Mouse (Mus musculus): ENCODE data around the gene Ms4a18.
"Not testable (repeated sequence)": the region's sequence is repeated elsewhere in the genome, so short reads cannot be mapped to it uniquely, and the experiment has no call there.

Ms4a18 gene

DNA sequence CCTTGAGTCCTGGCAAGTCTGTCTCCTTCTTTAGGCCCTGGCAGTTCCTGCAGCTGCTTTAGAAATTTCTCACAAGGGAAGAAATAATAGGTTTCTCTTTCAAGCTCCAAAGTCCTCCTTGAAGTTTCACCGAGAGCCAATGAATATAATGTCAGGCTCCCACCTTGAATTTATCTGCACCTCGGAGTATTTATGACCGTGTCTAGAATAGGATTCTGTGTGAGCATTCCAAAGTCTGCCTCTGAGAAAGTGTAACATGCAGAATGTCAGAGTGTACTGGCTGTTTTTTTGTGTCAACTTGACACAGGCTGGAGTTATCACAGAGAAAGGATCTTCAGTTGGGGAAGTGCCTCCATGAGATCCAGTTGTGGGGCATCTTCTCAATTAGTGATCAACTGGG, at the start of gene Ms4a18:
TSS of gene Ms4a18 (minus strand) at position 141 of the 400 bp plus-strand sequence.
- DNase-seq (ENCODE audit: low read depth, low spot score) = no peak

DNA sequence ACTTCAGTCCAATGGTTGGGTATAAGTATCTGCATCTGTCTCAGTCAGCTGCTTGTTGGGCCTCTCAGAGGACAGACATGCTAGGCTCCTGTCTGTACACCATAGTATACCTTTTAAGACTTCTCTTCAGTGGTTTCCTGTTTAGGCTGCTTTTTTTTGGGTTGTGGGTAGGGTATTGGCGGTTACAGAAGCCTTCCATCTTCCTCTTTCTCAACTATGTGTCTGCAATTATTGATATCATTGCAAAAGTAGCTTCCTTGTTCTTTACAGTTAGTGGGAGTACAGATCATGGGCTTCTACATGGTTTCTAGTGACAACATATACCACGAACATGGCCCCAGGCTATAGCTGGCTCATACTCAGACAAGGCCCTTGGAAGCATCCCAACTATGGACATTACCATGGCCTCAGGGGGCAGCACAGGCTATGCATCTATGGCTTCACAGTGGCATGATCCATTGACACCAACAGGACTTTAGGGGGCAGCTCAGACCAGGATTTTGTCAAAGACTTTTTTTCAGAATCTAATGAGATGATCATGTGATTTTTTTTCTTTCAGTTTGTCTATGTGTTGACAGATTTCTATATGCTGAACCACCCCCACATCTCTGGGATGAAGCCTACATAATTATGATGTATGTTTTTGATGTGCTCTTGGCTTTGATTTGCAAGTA, 47.5 kb upstream of the Ms4a18 start:
- DNase-seq (ENCODE audit: low read depth, low spot score) = no peak

DNA sequence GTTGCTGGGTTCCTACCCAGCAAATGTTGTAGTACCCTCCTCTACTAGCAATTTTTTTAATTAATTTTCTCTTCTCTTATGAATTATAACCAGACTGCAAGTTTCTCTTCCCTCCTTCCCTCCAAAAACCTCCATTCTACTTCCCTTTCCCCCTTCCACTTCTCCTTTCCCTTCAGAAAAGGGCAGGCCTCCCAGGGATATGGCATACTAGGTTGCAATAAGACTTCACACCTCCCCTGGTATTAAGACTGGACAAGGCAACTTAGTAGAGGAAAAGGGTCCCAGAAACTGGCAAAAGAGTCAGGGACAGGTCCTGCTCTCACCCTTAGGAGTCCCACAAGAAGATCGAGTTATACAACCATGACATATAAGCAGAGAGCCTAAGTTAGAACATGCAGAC, 43.1 kb upstream of the Ms4a18 start:
- DNase-seq (ENCODE audit: low read depth, low spot score) = no peak

DNA sequence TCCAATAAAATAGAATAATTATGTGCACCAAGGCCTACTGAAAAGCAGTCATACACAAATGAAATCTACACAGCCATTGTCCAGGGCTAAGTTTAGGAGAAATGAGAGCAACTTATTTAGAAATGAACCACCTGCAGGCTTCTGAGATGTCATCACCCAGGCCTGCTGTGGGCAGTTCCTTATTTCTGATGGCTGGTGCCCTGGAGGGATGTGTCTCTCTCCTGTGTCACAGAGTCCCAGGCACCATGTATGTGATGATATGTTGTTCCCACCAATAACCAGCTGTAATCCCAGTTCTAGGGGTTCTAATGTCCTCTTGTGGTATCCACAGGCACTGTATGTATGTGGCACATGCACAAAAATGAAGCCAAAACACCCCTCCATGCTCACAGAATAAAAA, 42.1 kb upstream of the Ms4a18 start:
- no peak for DNase-seq (ENCODE audit: low read depth, low spot score)

DNA sequence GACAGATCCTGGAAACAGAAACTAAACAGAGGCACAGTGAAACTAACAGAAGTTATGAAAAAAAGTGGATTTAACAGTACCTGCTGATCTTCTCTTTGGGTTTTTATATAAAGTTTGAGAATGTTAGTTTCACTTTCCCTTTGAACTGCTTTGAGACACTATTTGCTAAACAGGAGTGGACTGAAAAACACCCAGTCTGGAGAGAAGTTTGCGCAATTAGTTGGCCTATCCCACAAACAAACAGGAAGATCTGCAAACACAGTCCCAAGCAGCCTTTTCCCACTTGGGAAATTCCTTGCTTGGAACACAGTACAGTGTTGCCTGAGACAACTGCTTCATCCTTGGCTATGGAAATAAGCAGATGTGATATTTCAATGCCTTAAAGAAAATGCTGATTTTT, 37.9 kb upstream of the Ms4a18 start:
- DNase-seq (ENCODE audit: low read depth, low spot score) = not testable (repeated sequence)

DNA sequence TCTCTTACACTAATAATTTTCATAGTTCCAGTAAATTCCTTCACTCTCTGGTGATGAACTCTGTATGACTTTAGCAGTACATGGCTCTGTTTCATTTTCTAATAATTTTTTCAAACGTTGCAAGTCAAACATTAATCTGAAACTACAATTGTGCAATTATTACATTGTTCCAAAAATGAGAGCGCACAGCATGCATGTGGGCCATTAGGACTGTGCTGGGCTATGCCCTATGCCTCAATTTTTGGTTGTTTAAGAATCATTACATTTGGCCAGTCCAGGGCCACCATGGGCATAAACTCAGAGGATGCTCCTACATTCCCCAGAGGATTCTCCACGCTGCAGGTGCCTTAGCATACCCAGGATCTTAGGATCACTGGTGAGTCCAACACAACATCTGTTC, 35.4 kb upstream of the Ms4a18 start:
- no peak for DNase-seq (ENCODE audit: low read depth, low spot score)

DNA sequence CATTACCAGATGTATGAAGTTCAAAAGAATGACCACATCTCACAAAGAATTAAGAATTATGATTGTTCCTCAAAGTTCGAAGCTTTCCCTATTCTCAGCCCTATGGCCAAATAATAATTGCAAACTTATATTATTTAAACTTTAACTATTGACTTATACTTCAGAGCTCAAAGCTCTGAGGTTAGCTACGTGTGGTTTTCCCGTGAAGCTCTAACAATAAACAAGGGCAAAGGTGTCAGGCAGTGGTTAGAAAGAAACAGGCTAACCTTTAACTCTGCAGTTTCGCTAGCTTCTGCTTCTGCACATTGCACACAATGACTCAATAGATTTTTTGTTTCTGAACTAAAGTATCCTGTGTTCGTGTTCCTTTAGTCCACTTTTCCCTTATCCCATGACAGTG, 35.0 kb upstream of the Ms4a18 start:
- DNase-seq (ENCODE audit: low read depth, low spot score) = no peak

DNA sequence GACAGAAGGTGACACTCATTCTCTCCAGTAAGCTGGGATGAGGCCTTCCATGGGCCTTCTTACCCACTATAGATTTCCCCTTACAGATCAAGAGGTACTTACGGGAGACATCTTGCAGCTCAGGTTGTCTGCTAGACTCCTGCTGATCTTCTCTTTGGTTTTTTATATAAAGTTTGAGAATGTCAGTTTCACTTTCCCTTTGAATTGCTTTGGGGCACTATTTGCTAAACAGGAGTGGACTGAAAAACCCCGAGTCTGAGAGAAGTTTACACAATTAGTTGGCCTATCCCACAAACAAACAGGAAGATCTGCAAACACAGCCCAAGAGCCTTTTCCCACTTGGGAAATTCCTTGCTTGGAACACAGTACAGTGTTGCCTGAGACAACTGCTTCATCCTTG, 32.5 kb upstream of the Ms4a18 start:
- no peak for DNase-seq (ENCODE audit: low read depth, low spot score)

DNA sequence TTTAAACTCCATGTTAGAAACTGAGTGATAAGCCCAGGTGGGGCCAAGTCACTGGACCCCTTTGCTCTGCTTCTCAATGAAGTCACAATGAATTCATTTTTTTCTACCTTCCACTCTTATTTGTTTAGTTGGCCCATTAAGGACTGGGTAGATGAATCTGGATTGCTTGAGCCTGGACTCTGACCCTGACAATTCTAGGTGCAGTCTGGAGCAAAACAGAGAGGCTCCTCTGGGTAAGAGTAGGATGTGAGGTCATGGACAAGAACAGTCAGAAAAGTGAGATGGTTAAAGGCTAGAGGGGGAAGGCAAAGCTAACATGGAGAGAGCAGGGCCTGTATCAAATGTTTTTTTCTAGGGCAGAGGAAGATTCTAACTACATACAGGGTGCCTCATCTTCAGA, 31.6 kb upstream of the Ms4a18 start:
- DNase-seq (ENCODE audit: low read depth, low spot score) = no peak

DNA sequence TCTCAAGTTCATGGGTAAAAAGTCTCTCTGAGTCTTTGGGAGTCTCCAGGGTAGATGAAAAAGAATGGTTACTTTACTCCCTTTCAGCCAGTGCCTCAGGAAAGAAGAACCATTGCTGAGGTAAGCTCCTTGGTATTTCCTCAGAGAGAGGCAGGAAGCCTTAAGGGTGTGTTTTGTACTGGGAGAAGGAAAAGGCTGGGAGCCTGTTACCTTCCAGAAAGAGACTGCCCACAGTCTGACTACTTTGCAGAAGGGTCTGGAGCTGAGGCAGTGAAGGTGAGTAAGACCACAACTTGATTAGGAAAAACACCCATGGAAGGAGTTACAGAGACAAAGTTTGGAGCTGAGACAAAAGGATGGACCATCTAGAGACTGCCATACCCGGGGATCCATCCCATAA, 30.7 kb upstream of the Ms4a18 start:
- no peak for DNase-seq (ENCODE audit: low read depth, low spot score)

DNA sequence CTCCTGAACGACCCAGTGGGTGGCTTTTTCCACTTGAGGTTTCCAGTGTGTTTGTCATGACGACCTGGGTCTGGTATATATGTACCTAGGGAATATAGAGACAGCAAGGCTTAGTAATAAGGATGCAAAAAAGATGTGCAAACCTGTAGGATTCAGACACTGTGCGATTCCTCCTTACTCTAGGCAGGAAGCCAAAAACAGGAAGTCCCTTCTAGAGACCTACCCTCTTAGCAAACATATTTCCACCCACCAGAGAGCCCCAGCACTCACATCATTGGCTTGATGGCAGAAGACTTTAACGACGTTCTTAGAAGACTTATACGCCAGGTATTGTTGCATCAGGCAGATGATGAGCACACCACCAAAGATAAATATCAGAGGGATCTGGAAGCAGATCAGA, 30.2 kb upstream of the Ms4a18 start:
- no peak for DNase-seq (ENCODE audit: low read depth, low spot score)

DNA sequence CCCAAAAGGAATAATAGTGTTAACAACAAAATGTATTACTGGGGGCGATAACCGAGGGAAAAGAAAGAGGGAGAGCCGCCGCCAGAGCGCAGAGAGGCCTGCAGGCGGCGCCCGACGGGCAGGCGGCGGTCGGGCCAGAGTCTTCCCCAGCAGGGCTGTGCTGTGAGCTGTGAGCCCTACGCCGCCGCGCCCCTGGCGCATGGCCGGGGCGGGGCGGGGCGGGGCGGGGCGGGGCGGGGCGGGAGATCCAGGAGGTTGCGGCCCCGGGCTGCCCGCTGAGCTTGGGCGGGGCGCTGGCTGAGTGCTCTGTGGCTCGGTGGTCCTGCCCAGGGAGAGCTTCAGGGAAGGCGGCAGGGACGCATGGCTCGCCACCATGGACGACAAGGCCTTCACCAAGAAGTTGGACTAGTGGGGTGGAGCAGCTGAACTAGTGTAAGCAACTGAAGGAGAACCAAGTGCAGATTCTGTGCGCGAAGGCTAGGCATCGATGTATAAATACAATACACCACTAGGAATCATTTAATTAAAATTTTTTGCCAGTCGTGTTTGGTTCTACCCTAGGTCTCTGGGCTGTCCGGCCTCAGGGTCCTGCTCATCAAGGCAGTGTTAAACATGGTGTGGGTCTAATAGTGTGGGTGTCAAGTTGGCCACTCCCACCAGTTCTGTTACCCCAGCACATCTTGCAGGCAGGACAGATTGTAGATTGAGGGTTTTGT, 27.3 kb upstream of the Ms4a18 start:
- peak; percentile 58 for DNase-seq (ENCODE audit: low read depth, low spot score)

DNA sequence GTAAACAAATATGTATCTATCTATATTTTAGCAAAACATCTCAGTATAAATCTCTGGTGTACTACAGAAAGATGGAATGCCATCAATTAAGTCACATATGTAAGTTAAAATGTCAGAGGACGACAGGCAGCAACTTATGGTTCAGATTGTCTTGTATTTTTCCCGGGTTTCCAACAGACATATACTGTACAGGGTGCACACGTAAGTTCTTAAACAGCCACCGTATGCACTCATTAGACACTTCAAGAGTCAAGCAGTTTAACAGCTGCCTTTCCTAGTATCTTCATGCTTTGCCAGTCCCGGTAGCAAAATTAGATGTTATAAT, 26.8 kb upstream of the Ms4a18 start:
- no peak for DNase-seq (ENCODE audit: low read depth, low spot score)

DNA sequence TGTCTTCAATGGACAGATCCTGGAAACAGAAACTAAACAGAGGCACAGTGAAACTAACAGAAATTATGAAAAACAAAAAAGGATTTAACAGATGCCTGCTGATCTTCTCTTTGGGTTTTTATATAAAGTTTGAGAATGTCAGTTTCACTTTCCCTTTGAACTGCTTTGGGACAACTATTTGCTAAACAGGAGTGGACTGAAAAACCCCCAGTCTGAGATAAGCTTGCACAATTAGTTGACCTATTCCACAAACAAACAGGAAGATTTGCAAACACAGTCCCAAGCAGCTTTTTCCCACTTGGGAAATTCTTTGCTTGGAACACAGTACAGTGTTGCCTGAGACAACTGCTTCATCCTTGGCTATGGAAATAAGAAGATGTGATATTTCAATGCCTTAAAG, 19.7 kb upstream of the Ms4a18 start:
- DNase-seq (ENCODE audit: low read depth, low spot score) = no peak

DNA sequence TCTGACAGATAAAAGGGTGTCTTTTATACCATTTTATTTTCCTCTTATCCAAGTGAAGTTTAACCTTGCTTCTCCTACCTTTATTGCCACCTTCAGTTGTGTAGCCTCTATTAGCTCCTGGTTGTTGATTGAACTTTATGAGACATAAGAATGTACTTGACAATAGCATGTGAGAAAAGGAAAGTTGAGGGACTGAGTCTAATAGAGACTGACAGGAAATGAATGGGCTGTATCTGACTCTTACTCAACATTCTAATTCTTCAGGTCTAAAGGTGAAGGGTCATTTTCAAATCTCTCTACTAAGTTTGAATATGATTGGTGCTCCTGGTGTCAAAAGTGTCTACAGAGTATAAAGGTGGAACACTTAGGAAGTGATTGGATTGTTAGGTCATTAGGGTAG, 4.6 kb upstream of the Ms4a18 start:
- no peak for DNase-seq (ENCODE audit: low read depth, low spot score)

DNA sequence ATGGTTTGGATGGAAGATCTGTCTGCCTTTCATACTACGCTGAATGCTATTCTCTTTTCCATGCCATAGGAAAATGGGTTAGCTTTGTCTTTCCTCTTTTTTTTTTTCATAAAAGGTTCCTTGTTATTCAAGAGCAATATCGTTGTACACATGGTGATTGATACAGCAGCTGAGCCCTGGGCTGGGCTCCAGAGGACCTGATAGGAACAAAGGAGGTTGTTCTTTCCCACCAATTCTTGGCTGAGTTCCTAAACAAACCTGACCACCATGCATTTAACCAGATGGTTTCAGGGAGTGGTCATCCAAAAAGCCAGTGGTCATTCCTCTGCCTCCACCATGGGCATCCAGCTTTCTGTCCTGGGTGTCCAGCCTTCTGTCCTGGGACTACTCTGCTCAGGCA, 580 bp downstream of the Ms4a18 start:
- no peak for DNase-seq (ENCODE audit: low read depth, low spot score)

DNA sequence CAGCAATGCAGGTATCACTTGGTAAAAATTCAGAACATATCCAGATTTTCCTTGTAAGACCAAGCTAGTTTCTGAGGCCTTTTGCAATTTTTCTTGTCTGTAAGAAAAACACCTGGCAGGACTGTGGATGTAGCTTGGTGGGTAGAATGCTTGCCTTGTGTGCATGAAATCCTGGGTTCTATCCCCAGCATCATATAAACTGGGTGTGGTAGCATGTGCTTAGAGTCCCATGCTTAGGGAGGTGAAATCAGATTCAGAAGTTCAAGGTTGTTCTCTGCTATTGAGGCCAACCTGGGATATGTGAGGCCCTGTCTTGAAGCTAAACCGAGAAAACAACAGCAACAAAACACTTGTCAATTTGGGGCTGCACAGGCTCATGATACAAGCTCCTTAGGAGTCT, 1.8 kb downstream of the Ms4a18 start:
- DNase-seq (ENCODE audit: low read depth, low spot score) = no peak

DNA sequence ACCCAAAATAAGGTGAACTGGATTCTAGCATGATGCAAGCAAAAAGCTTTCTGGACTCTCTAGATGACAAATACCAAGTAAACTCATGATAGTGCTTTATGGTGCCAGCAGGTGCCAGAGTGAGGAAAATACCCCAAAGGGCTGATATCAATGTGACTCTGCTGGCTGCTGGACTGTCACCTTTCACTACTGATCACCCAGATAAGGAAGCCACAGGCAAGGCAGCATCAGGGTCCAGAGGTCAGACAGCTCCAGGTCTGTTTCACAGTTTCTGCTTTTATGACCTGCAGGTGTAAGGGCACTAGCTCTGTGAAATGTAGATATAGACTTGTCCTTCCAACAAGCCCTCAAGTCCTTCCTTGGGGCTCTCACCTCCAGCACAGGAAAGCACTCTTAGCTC, 2.4 kb downstream of the Ms4a18 start:
- no peak for DNase-seq (ENCODE audit: low read depth, low spot score)

DNA sequence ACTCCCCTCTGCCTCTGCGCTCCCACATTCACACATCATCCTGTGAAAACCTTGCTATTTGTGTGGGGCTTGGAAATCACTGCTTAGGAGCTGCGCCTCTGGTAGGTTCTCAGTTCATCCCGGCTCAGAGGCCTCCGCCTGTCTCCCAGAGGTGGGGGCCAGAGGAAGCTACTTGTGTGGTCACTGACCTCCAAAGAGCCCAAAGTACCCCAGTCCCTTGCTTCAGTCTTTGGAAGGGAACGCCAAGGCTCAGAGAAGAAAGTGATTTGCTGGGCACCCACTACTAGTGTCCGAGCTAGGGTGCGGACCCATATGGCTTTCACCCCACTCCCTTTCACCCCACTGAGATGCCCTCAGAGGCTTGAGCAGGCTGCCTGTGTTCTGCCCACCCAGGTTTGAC, 24.7 kb downstream of the Ms4a18 start, which contains the start of gene Ms4a15:
TSS of gene Ms4a15 (minus strand) at position 101 of the 400 bp plus-strand sequence.
- DNase-seq (ENCODE audit: low read depth, low spot score) = no peak

DNA sequence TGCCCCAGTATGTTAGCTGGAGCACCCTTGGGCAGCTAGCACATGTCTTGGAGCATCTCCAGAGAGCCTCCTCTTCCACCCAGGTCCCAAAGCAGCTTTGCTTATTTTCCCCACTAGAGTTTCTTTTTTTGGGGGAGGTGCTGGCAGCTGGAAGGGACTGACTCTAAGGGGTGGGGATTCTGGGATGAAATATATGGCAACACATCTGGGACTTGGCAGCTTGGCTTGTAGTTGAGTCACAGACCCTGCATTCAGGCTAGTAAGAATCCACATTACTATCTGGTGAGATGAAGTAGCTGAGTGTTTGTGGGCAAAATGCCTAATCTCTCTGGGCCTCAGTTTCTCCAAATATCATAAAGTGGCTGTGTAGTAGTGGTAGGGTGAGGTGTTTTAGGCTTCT, 25.9 kb downstream of the Ms4a18 start:
- no peak for DNase-seq (ENCODE audit: low read depth, low spot score)

DNA sequence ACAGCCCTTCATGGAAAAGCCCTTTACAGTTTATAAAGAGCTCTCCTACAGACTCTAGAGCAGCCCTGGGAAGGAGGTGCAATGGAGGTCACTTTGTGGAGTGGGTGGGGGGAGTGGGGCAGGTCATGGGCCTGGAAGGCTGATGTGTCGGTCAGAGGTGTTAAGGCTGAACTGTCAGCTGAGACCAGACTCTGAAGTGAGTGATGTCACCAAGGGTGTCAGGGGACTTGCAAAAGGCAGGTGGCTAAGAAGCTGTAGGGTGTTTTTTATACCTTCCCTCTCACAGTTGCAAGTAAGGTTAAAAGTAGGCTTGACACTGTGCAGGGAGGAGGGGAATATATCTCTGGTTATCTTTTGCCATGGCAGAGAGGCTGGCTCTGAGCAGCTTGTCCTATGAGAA, 27.1 kb downstream of the Ms4a18 start:
- DNase-seq (ENCODE audit: low read depth, low spot score) = no peak

DNA sequence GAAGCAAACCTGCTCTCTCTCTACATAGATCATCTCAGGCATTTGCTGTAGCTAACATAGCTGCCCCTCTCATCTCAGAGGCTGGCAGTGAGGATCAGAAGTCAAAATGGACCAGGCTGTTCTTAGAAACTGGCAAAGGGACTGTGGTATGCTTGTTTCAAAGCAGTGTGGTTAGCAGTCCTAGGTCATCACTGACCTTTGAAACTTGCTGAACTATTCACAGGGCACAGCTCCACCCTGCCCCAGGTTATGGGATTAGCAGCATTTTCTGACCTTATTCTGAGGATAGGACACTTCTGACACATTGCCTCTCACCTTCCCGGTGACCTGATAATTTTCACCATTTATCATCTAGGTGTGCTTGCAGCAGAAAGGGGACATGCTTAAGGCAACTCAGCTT, 29.3 kb downstream of the Ms4a18 start:
- DNase-seq (ENCODE audit: low read depth, low spot score) = no peak

DNA sequence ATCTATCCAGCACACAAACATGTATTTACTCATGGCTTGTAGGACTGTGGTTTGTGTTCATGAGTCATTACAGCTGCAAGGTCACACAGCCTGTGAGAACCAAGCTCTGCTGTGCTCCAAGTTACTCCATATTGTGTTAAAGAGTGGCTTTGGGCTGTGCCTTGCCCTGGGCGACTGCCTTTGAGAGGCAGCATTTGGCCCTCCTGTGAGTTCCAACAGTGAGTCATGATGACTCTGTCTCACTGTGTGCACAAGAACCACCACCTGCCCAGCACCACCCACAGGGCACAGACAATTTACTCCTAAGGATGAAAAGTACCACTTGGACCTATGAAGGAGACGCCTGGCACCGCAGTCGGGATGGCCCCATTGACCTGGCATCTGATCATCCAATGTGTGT, 31.9 kb downstream of the Ms4a18 start:
- DNase-seq (ENCODE audit: low read depth, low spot score) = no peak

DNA sequence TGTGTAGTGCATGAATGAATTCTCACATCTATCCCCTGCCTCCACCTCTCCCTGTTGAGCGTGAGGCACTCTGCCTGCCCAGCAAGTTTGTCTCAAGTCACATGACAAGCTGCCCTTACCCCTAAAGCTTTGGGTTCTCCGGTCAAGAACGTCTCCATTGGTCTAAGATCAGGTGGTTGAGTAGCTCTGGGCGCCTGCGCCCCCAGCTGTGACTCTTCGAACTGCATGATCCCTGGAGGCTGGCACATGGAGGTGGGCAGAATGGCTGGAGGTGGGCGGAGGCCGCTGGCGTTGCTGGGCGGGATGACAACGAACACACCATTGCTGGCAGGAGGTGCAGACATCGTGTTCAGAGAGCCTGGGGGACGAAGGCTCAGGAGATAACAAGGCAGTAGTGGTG, 33.3 kb downstream of the Ms4a18 start:
- peak; percentile 59 for DNase-seq (ENCODE audit: low read depth, low spot score)

All from ES-CJ7 (cell line).